Mouse (Mus musculus): Measurements from ENCODE around the gene Serping1. TPM values are rescaled to one million over a fixed set of nuclear protein-coding genes. Genes with fewer than 3 reads are reported as not detected.
"Not testable (repeated sequence)": the region's sequence is repeated elsewhere in the genome, so short reads cannot be mapped to it uniquely, and the experiment has no call there.

The Serping1 gene
- total RNA-seq (2021): 1 to 10 TPM; 7.3 to 7.5 TPM

DNA sequence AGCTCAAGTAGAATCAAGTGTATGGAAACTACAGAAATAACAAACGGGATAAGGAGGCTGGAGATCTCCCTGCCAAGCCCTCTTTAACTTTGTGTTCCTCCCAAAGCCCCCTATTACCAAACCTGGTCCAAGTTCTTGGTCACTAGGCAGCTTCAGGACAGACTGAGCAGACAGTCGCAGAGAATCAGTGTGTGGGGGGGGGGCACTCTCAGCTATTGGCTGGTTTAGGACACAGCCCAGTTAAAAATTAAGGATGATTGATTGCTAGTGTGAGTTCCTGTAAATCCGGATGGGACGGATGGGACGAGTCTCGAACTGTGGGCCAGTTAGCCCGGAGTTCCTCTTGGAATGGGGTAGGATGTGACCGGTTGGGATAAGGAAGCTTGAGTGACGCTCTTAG, at the start of gene Serping1:
Gene Serping1, minus strand, starts transcription at position 204 of the 400 bp plus-strand sequence.
- intact Hi-C loops (cut with DNase I): no loop called here
- no peak for DNase-seq (ENCODE audit: low spot score in 2 of 2)

DNA sequence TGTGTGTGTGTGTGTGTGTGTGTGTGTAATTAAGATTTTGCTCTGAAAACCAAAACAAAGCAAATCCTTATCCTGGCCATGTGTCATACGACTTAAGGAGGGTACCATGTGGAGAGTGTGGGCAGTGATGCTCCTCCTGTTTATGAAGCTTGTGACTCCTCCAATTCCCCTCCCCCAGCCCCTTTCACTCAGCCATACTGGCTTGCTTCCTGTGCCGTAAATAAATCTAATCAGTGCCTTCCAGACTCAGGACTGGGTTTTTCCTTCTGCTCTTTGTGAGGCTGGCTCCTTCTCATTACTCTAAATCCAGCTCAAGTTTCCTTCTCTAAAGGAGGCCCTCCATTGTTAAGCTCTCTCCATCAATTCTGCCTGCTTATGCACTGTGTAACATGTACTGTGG, 48.0 kb upstream of the Serping1 start:
- no peak for DNase-seq (ENCODE audit: low spot score in 2 of 2)

DNA sequence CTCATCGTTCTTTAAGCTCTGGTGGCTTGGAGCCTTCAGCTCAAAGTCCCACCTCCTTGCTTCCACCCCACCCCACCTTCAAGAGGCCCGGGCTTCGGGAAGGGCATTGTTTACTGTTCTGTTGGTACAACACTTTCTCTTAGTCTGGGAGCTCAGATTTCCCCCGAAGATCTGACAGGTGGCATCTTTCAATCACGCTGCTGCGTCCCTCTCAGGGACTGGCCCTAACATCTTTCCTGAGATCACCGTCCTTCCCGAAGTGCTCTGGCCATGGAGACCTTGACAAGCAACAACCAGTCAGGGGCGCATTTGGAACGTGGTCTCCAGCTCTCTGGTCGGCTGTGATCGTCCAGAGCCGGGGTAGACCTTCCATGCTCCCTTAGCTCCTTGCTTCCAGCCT, 47.3 kb upstream of the Serping1 start, which contains the start of gene Smtnl1:
Gene Smtnl1, minus strand, starts transcription at position 101 of the 400 bp plus-strand sequence.
- intact Hi-C loops (cut with DNase I): no loop called here
- no peak for DNase-seq (ENCODE audit: low spot score in 2 of 2)

More for the DNA sequence above, 48.0 kb upstream of the Serping1 start:
- intact Hi-C loops (cut with DNase I): no loop called here

DNA sequence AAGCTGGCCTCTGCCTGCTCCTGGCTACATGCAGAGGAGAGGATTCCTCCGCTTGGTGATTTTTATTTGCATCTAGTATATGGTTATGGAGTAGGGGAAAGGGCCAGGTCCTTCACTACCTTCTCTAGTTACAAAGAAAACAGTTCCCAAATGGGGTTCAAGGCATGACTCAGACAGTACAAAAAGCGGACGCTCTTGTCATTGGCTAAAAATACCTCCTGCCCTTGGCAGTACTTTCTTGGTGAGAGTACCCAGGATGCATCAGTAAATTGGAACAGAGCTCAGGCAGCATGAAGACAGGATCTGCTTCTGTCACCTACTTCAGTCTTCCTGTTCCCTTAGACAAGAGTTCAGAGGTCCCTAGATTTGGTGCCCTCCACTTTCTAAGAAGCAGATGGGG, 44.6 kb upstream of the Serping1 start:
- peak in 1 of 2 experiments; percentile 86 for DNase-seq (ENCODE audit: low spot score in 2 of 2)

DNA sequence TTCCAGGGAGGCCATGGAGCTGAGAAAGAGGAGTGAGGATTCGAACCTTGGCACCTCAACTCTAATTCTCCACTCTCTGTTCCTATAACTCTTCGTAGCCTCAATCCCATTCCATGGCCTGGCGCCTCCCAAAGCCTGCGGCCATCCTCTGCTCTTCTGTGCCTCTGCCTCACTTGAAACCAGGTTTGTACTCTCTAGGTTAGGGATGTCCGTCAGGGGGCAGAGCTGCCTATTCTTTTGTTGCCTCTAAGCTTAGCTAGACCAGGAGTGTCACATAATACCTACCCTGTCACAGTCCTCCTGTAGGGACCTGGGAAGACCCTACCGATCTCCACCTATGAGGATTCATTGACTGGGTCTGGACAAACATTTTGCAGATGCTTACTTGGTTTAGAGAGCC, 37.4 kb upstream of the Serping1 start:
- intact Hi-C loops (cut with DNase I): no loop called here
- DNase-seq (ENCODE audit: low spot score in 2 of 2): no peak

More for the DNA sequence above, 44.6 kb upstream of the Serping1 start:
- intact Hi-C loops (cut with DNase I): no loop called here

DNA sequence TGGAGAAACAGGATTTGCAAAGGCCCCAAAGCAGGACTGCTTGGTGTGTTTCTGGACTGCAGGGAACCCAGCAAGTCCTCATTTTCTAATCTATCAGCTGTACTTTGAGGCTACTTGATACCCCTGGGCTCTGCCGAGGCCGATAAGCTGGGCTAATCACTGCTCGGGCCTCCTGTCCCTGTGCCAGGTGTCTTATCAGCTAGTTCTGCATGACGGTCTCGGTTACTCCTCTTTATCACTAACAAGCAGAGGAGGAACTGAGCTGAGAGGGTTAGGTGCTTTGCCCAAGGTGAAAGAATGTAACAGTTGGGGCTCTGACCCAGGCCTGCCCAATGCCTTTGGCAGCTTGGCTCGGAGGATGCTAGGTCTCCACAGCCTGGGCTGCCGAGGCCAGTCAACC, 36.6 kb upstream of the Serping1 start:
- intact Hi-C loops (cut with DNase I): no loop called here
- DNase-seq (ENCODE audit: low spot score in 2 of 2): no peak

DNA sequence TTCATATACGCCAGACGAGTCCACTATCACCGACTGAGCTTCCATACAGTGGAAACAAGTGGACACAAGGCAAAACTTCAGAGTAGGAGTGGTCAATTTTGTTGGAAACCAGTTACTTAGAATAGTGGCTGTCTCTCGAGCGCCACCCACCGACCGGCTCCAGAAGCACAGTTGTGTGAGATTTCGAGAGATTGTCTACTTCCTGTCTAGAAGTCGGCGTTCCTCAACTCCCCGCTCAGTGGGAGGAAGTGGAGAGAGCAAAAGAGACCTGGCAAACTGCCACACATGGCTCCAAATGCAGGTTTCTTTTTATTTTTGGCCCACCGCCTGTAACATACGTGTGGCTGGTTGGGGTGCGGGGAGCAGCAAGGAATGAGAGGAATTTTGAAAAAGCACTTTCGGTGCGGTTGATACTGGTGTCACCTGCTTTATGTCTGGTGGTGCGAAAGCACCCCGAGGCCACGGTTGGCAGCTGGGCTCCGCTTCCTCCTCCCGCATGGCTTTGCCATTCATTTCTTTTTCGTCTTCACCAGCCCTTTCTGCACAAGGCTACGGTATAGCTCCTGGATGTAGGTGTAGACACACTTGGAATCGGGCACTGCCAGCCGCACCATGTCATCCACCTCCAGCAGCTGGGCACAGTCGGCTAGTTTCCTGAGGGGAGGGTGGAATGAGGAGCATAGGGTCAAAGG, 35.8 kb upstream of the Serping1 start:
- intact Hi-C loops (cut with DNase I): no loop called here
- DNase-seq (ENCODE audit: low spot score in 2 of 2): peak; percentile 85 to 93

DNA sequence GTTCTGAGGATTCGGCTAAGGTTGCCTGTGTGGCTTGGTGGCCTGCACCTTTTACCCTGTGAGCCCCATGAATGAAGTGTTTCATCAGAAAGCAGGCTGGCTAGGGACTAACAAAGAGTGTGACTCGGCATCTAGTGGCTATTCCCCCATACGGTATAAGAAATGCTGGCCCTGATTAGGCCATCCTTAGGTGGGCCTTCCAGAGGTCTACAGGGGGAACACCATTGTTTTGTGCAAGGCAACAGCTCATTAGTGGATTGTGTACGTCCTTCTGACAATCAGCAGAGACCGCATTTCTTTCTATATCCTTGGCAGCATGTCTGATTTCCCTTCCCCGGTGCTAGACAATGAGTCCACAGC, 35.3 kb upstream of the Serping1 start:
- no peak for DNase-seq (ENCODE audit: low spot score in 2 of 2)
- intact Hi-C loops (cut with DNase I): no loop called here

DNA sequence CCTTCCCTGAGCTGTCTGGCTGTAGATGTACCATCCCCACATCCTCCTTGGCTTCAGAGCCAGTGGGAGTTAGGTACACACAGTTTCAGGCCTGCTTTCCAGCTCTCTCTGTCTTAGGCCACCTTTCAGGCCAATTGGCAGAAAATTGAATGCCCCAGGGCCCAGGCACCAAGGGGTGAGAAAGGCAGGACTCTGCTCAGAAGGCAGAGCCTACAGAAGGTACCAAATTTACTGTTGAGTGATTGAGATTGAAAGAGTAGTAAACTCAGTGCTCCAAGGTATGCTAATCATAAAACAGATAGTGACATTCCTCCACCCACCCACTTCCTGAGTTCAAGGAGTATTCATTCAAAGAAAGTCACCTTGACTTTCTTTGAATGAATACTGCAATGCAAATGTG, 34.1 kb upstream of the Serping1 start:
- intact Hi-C loops (cut with DNase I): no loop called here
- DNase-seq (ENCODE audit: low spot score in 2 of 2): no peak

DNA sequence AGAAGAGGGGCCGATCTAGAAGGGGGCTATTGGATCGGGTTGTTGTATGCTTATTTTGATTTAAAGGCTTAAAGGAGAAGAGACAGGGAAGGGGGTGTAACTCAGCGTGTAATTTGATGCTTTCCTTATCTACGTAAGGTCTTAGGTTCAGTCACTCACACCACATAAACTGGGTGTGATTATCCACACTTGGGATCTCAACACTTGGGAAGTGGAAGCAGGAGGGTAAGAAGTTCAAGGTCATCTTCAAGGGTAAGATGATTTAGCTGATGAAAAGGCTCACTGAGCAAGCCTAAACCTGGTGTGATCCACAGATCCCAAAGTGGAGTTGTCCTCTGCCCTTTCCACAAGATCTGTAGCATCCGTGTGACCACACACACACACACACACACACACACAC, 31.3 kb upstream of the Serping1 start:
- intact Hi-C loops (cut with DNase I): no loop called here
- DNase-seq (ENCODE audit: low spot score in 2 of 2): no peak

DNA sequence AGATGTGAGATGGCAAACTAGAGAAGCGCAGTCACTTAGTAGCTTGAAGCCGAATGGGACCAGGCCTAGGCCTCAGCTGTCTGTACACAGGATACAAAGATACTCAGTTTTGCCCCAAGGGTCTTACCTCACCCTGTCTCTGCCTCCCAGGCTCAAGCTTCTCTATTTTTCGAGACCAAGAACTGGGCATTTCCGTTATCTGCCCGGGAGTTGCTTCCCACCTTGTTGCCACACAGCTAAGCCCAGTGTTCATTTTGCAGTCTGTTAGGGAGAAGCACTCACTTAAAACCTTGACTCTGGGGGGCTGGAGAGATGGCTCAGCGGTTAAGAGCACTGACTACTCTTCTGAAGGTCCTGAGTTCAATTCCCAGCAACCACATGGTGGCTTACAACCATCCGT, 28.7 kb upstream of the Serping1 start:
- no peak for DNase-seq (ENCODE audit: low spot score in 2 of 2)
- intact Hi-C loops (cut with DNase I): no loop called here

DNA sequence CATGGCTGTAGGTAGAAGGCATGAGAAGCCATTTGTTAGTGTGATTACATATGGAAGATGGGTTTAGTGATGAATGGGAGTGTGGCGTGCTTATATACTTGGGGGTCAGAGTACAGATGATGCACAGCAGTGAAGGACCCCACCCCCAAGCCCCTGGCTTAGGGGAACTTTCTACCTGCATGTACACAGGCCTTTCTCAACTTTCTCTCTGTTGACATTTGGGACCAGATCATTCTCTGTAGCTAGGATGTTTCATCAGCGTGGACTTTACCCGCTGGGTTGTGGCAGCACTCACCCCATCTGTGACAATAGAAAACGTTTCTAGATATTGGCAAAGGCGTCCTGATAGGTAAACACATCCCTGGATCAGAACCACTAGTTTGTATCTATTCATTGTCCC, 26.0 kb upstream of the Serping1 start:
- intact Hi-C loops (cut with DNase I); DNase-seq (ENCODE audit: low spot score in 2 of 2): not testable (repeated sequence)

DNA sequence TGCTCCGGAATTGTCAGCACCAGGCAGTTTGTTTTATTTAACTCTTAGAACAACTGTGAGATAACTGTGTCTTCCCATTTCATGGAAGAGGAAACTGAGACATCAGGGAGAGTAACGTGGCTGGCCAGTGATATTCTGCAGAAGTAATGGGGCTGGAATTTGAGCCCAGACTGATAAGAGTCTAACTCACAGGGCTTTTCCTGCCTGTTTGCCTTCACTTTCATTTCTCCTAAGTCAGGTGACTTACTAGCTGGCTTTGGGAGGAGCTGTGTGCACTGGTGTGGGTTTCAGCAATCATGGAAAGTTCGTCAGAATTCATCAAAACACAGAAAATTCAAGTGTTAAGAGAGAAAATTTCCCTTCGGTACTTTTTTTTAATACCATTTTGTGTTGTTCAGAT, 25.1 kb upstream of the Serping1 start:
- DNase-seq (ENCODE audit: low spot score in 2 of 2): no peak
- intact Hi-C loops (cut with DNase I): no loop called here

DNA sequence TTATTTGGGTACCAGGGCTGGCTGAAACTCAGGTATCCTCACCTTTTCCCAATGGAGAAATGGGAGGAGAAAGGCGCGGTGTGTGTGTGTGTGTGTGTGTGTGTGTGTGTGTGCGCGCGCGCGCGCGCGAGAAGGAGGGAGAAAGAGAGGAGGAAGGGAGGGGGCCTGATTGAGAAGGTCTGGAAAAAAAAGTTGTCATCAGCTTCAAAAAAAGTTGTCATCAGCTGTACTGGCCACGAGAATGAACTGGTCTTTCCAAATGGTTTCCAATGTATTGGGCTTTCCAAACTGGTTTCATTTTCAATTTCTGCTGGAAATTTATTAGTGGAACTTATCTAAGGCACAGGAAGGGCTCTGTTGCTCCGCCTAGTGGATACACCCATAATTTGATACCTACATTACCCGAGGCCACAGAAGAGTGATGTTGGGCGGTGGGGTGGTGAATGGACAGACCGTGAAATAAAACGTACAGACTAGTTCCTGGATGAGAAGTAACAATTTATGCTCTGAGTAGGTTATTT, 23.9 kb upstream of the Serping1 start:
- intact Hi-C loops (cut with DNase I): loop anchor here (2.0 to 5.0 kb wide), 3 partner anchors 64 to 347 kb away; partner anchors contain the start of genes Ypel4 and Zdhhc5
- peak; percentile 71 to 74 for DNase-seq (ENCODE audit: low spot score in 2 of 2)

DNA sequence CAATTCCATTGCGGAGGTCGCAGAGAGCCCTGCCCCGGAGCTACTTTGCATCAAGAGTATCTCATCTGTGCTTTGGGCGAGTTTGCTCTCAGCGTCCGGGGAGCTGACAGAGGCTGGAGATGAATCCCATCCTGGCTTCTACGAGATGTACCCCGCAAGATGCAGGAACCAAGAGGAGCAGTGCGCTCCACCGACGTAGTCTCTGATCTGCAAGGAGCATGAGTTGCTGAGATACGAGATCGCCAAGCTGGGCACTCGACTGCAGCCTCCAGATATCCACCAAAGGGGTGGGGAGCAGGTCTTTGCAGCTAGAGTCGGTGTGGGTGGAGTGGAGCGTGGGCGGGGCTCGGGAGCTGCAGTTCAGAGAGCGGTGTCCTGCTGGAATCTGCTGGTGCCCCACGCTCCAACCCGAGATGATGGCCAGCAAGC, 23.3 kb upstream of the Serping1 start, which contains the start of gene Ube2l6:
Gene Ube2l6, plus strand, starts transcription at position 336 of the 429 bp plus-strand sequence.
- peak; percentile 61 to 77 for DNase-seq (ENCODE audit: low spot score in 2 of 2)
- intact Hi-C loops (cut with DNase I): loop anchor here (1.0 to 5.0 kb wide), 4 partner anchors 64 to 346 kb away; partner anchors contain the start of genes Selenoh, Ypel4 and Zdhhc5

DNA sequence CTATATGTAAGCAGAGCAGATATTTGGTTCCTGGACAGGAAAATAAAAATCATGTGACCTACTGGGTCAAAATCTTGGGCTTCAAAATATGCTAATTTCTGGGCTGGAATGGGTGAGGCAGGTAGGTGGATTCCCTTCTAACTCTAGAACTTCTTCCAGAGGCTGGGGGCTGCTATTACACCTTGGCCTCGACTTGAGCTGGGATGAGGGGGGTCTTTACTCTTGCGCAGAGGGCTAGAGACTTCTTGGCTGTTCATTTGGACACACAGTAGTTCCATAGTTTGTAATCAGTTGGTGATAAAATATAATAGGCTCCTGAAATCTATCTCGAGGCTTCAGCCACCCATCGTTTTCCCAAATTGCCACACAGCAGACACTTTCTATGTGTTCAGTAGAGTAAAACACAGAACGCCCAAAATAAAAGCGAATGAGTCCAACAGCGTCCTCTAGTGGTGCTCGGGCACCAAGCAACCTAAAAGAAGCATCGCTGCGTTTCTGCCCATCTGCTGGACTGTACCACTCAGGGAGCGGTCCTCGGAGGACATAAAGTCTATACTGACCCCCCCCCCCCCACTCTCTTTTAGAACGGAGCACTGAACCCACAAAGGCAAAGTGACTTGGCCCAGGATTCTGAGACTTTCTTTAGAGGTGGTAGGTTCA, 22.7 kb upstream of the Serping1 start:
- peak; percentile 86 to 90 for DNase-seq (ENCODE audit: low spot score in 2 of 2)
- intact Hi-C loops (cut with DNase I): loop anchor here (1.0 to 5.0 kb wide), 4 partner anchors 63 to 346 kb away; partner anchors contain the start of genes Selenoh, Ypel4 and Zdhhc5

DNA sequence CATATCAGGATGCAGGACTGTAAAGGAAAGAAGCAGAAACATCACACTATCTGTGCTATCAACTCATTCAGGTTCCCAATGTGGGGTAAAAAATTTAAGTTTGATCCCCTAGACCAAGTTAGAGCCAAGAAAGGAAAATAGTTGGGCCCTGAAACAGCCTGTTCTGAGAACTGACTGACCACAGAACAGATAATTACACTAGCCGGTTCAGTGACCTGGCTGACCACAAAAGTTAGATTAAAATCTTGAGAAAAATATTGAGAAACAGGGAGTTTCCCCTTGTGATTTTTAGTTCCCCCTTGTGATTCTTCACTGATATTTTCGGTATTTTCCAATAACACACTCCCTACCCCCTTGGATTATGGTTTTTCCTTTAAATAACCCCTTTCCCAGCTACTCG, 18.6 kb upstream of the Serping1 start:
- no peak for DNase-seq (ENCODE audit: low spot score in 2 of 2)
- intact Hi-C loops (cut with DNase I): no loop called here

DNA sequence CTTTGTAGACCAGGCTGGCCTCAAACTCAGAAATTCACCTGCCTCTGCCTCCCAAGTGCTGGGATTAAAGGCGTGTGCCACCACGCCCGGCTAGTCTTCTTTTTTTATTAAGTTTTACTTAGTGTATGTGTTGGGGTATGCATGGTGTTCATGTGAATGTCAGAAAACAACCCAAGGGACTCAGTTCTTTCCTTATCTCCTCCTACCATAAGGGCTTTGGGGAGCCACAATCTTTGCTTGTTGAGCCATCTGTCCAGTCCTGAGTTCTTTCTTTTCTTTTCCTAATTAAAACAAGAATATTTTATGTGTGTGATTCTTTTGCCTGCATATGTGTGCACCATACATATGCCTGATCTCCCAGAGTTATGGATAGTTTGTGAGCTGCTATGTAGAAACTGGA, 17.9 kb upstream of the Serping1 start:
- DNase-seq (ENCODE audit: low spot score in 2 of 2): no peak
- intact Hi-C loops (cut with DNase I): no loop called here

DNA sequence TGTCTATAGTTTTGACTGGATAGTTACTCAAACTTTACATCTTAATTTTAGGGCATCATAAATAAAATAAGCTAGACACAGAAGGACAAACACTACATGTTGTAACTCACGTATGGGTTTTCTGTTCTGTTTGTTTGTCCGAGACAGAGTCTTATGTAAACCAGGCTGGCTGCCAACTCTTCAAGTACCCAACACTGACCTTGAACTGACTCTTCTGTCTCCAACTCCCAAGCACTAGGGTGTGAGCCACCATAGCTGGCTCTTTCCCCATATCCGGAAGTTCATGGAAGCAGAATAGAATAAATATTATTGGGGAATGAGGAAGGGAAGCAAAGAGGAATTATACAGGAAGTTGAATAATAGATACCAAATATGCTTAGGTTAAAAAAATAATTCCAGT, 17.3 kb upstream of the Serping1 start:
- intact Hi-C loops (cut with DNase I): no loop called here
- DNase-seq (ENCODE audit: low spot score in 2 of 2): no peak

DNA sequence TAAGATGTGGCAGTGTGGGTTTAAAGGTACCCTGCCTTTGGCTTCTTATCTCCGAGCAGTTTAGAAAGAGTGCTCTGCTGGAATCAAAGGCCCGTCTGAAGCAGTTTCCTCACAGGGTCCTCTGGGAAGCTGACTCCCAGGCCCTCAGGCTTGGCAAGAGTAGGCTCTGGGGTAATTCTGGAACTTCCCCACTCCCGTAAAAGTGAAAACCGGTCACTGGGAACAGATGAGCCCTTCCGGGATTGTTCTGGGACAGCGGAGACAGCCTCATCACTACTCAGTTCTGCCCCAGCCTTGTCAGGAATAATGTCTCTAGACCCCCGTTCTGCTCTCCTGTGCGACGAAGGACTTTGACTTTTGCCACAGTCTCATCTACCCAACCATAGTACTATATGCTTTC, 15.2 kb upstream of the Serping1 start:
- no peak for DNase-seq (ENCODE audit: low spot score in 2 of 2)
- intact Hi-C loops (cut with DNase I): no loop called here

DNA sequence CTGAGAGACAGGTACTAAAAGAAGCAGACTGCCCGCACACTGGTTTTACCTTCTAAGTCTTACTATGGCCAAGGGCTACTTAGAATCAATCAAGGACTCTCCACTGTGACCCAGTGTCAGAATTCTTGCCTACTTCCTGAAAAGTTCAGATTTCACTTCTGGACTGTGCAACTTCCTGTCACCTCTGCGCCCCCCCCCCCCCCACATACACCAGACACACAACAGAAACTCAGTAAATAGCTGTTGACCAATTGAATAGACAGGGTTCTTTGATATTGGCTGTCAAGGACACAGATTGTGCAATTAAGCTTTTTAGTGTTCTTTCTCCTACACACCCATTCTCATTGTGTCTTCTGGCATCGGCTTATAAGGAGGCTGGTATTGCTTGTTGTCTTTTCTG, 13.1 kb upstream of the Serping1 start:
- DNase-seq (ENCODE audit: low spot score in 2 of 2): no peak
- intact Hi-C loops (cut with DNase I): no loop called here

Measured in left cerebral cortex, postnatal 25 days (tissue).